Mouse (Mus musculus) olfactory bulb, adult 2 months (tissue): Measurements from ENCODE around the gene Thsd4.

ENCODE experiments used
- CTCF ChIP-seq: fragments of 200-500 bp; IDR thresholded peaks from 2 replicates; pipeline ENCODE4 v1.5.1; 2012; ENCODE audit warnings: low read depth, mild to moderate bottlenecking, low read length, moderate library complexity; ENCODE audit not compliant: insufficient read depth
- POLR2A ChIP-seq: fragments of 200-500 bp; IDR thresholded peaks from 2 replicates; pipeline ENCODE4 v1.6.1; 2012; ENCODE audit warnings: mild to moderate bottlenecking, low read depth, low read length, moderate library complexity; ENCODE audit not compliant: insufficient read depth

DNA sequence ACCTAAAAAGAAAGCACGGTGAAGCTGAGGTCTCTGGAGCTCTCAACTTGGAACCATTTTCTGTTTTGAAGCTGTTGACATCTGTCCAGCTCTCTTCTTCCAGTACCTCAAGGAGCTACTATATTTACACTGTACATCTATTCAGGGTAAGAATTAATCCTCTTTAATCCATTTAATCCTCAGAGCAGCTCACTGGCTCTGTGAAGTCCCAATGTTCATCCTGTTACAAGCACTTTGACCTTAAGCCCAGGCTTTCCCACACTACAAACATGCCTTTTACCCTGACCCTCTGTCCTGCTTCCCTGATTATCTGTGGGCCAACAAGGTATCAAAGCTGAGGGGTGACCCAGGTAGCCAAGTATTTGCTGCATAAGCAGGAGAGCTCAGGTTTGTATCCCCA, 427.6 kb downstream of the Thsd4 start:
- TF ChIP-seq CTCF, result no peak
- TF ChIP-seq POLR2A, result no peak
